Mouse (Mus musculus) intestine, postnatal 0 days (tissue): Measurements from ENCODE around the gene Pink1. TPM values are rescaled to one million over a fixed set of nuclear protein-coding genes. Genes with fewer than 3 reads are reported as not detected.

ENCODE experiments used
- ATAC-seq: fragments of 200-750 bp; cut with Nextera tagmentation; 2 replicates; pipeline ENCODE4 v1.8.0; 2017; ENCODE audit warnings: mild to moderate bottlenecking, moderate TSS enrichment, moderate library complexity
- H3K27ac ChIP-seq: fragments of 300-500 bp; sonication (generic); 2 replicates; pipeline ENCODE4 v1.5.1; 2014; ENCODE audit warnings: mild to moderate bottlenecking, low read depth, low read length, moderate library complexity
- H3K27me3 ChIP-seq: fragments of 300-500 bp; sonication (generic); replicated peaks from 2 replicates; pipeline ENCODE4 v1.6.1; 2014; ENCODE audit warnings: low read length, mixed read lengths; ENCODE audit not compliant: control insufficient read depth, insufficient read depth
- H3K36me3 ChIP-seq: fragments of 300-500 bp; sonication (generic); 2 replicates; pipeline ENCODE4 v1.6.1; 2014; ENCODE audit warnings: mild to moderate bottlenecking, moderate library complexity; ENCODE audit not compliant: control insufficient read depth, insufficient read depth
- H3K4me1 ChIP-seq: fragments of 300-500 bp; sonication (generic); replicated peaks from 2 replicates; pipeline ENCODE4 v1.6.1; 2014; ENCODE audit warnings: antibody characterized with exemption, low read length, mixed read lengths; ENCODE audit not compliant: control insufficient read depth, insufficient read depth
- H3K4me2 ChIP-seq: fragments of 300-500 bp; sonication (generic); replicated peaks from 2 replicates; pipeline ENCODE4 v1.6.1; 2014; ENCODE audit warnings: low read depth, mild to moderate bottlenecking, moderate library complexity
- H3K4me3 ChIP-seq: fragments of 300-500 bp; sonication (generic); 2 replicates; pipeline ENCODE4 v1.5.1; 2014; ENCODE audit warnings: low read depth, low read length
- H3K9ac ChIP-seq: fragments of 300-500 bp; sonication (generic); 2 replicates; pipeline ENCODE4 v1.6.1; 2014; ENCODE audit warnings: mild to moderate bottlenecking, low read depth, low read length
- H3K9me3 ChIP-seq: fragments of 300-500 bp; sonication (generic); 2 replicates; pipeline ENCODE4 v1.6.1; 2016; ENCODE audit warnings: mixed run types; ENCODE audit not compliant: control insufficient read depth
- CTCF ChIP-seq: sonication (generic); IDR thresholded peaks from 2 replicates; pipeline ENCODE4 v1.5.1; 2016; ENCODE audit warnings: low read depth, mild to moderate bottlenecking, control low read depth, antibody characterized with exemption, moderate library complexity
- WGBS: fragments of 180-500 bp; shearing (Covaris S2); extraction: QIAGEN DNeasy Blood & Tissue Kit; methylation state at CpG from one replicate; pipeline ENCODE4 v1.1.7; 2014; 5-methylcytosine and 5-hydroxymethylcytosine counted together
- polyA plus RNA-seq: library from polyadenylated mRNA; unstranded; fragments of >200 nt; fragmentation: Nextera tagmentation; extraction: Ambion mirVana; gene quantifications from 2 replicates; pipeline ENCODE4 v1.2.1, GENCODE M21; 2015

The Pink1 gene
- polyA plus RNA-seq, 1 experiment from 2014 or later = 65.8 TPM

DNA sequence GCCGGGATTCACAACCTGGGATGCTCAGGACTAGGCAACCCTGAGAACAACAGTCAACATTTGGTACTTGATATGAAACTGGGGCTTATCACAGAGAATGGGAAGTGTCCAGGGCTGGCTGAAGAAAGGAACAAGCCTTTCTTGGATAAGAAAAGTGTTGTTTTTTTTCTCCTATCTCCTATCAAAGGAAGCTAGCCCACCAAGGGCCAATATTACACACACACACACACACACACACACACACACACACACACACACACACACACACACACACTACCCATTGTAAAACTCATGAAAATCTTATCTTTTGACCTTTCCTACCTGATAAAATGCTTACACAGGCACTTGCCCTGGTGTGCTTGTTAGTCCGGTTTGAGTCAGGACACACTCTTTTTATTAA lies 29.4 kb upstream of the Pink1 start:
- ATAC-seq = no peak
- TF ChIP-seq CTCF = no peak
- Histone ChIP-seq H3K27ac (no peak overlapping the region), H3K9ac (no peak overlapping the region), H3K4me2 (no peak overlapping the region), H3K4me1 (no peaks in the 10 kb centered on the region), H3K27me3 (no peaks in the 10 kb centered on the region), H3K4me3 (no peak overlapping the region), H3K36me3 (no peaks in the 10 kb centered on the region), H3K9me3 (no peaks in the 10 kb centered on the region)
- 50% methylated on average over 2 of the region's 2 CpGs for WGBS

DNA sequence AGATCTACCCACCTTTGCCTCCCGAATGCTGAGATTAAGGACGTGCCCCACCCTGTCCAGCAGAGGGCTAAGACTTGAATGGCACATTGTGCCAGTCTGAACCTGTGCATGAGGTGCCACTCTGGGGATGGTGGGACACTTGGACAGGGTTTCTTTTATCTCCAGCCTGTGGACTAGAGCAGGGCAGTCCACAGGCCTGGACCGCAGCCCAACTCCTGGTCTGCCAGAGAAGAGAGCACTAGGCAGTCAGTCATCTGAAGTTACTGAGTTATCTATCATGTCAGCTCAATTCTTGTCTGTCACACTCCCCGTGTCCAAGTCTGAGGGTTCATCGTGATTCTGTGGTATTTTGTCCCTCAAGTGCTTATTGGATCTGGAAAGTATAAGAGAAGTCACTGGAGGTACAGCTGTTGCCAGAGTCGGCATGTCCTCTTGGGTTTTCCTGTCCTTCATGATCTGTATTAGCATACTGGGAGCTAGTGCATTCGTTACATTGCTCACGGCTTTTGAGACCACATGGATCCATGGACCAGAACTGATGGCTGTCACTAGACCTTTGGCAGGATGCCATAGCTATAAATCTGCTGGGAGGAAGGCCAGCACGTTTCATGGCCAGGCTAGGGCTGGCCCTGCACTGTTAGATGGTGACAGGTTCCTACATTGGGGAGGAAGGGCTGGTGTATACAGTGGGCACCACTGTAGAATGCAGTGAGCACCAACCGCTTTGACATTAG lies 27.5 kb upstream of the Pink1 start:
- 64% methylated on average over 10 of the region's 10 CpGs for WGBS
- no peak overlapping the region for H3K4me2 ChIP-seq
- H3K9ac ChIP-seq = no peak overlapping the region
- no peaks in the 10 kb centered on the region for H3K36me3 ChIP-seq
- H3K4me1 ChIP-seq = no peaks in the 10 kb centered on the region
- no peak overlapping the region for H3K4me3 ChIP-seq
- no peaks in the 10 kb centered on the region for H3K9me3 ChIP-seq
- no peak overlapping the region for H3K27ac ChIP-seq
- TF ChIP-seq CTCF = 0 out of 2 replicates have a peak, but pooled peaks have one; percentile 8
- no peak for ATAC-seq
- H3K27me3 ChIP-seq = no peaks in the 10 kb centered on the region

DNA sequence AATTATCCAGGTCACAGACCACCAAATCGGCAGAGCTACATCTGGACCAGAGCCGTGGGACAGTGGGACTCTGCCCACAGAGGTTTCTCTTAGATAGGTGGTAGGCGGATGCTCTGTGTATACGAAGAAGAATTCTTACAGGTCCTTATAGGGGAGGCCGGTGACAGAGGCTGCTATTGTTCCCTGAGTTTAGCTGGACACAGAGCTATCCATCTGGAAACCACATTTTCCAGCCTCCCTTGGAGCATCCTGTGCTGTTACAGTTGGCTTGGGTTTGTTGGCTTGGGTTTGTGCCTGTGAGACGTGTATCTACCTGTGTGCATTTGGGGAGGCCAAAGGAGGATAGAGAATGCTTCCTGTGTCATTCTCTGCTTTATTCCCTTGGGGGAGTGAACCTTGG lies 26.6 kb upstream of the Pink1 start:
- Histone ChIP-seq H3K36me3 (no peaks in the 10 kb centered on the region), H3K9me3 (no peaks in the 10 kb centered on the region), H3K4me1 (no peaks in the 10 kb centered on the region), H3K27ac (no peak overlapping the region), H3K9ac (no peak overlapping the region), H3K4me3 (no peak overlapping the region), H3K27me3 (no peaks in the 10 kb centered on the region), H3K4me2 (no peak overlapping the region)
- 91% methylated on average over 6 of the region's 6 CpGs for WGBS
- ATAC-seq = no peak
- no peak for TF ChIP-seq CTCF

- Histone ChIP-seq H3K27me3 (no peaks in the 10 kb centered on the region), H3K4me1 (no peaks in the 10 kb centered on the region), H3K9ac (no peak overlapping the region), H3K4me2 (no peak overlapping the region), H3K36me3 (no peaks in the 10 kb centered on the region), H3K9me3 (no peaks in the 10 kb centered on the region), H3K4me3 (no peak overlapping the region), H3K27ac (no peak overlapping the region)
- no peak for TF ChIP-seq CTCF
- no peak for ATAC-seq
- WGBS = 82% methylated on average over 5 of the region's 5 CpGs
These were observed 25.7 kb upstream of the Pink1 start for GRCm38 (mm10) chr4:138351821-138352220.

GRCm38 (mm10) chr4:138348716-138349115 lies 22.6 kb upstream of the Pink1 start:
- H3K27me3 ChIP-seq = no peaks in the 10 kb centered on the region
- no peak overlapping the region for H3K4me3 ChIP-seq
- ATAC-seq = peak; percentile 65
- H3K4me1 ChIP-seq = no peaks in the 10 kb centered on the region; the same call in 1 of the 2 replicates
- no peak overlapping the region for H3K4me2 ChIP-seq
- 50% methylated on average over 7 of the region's 7 CpGs for WGBS
- no peaks in the 10 kb centered on the region for H3K9me3 ChIP-seq
- H3K27ac ChIP-seq = peak overlapping the region; percentile 50; the same call in 1 of the 2 replicates
- no peak overlapping the region for H3K9ac ChIP-seq
- no peaks in the 10 kb centered on the region for H3K36me3 ChIP-seq
- no peak for TF ChIP-seq CTCF

GRCm38 (mm10) chr4:138347280-138347679 lies 21.2 kb upstream of the Pink1 start:
- Histone ChIP-seq H3K9me3 (no peaks in the 10 kb centered on the region), H3K9ac (no peak overlapping the region), H3K4me3 (no peak overlapping the region), H3K36me3 (no peaks in the 10 kb centered on the region), H3K27me3 (no peaks in the 10 kb centered on the region), H3K4me2 (no peak overlapping the region), H3K27ac (no peak overlapping the region), H3K4me1 (no peaks in the 10 kb centered on the region; the same call in 1 of the 2 replicates)
- ATAC-seq = no peak
- 84% methylated on average over 1 of the region's 1 CpGs for WGBS
- no peak for TF ChIP-seq CTCF
